Mouse (Mus musculus) heart, postnatal 36 days (tissue): ENCODE measurements around the gene St6galnac6. TPM values are rescaled to one million over a fixed set of nuclear protein-coding genes. Genes with fewer than 3 reads are reported as not detected.
A peak's percentile ranks its signal among the peaks of the same experiment; 100 is the strongest.

Source experiments
- DNase-seq, 2 experiments: peaks; one replicate each; pipeline ENCODE4 v3.0.0; 2021 to 2022
- intact Hi-C: fragments of 180-260 bp; cut with DNase I; formaldehyde crosslinking; loops from one replicate; pipeline ENCODE4 v1.15.1; 2025
- microRNA-seq, 2 experiments: library from miRNA; unstranded; fragments of <30 nt; microRNA quantifications; one replicate each; pipeline ENCODE4 v1.2.0; 2021; ENCODE audit warnings: borderline number of aligned reads in 2 of 2
- total RNA-seq, 2 experiments: library from RNA; stranded (reverse); gene quantifications; 2 replicates each; pipeline ENCODE4 v1.2.3; 2021

St6galnac6 gene
- total RNA-seq, 2 experiments from 2014 or later: 108 to 116 TPM

- DNase-seq: peak; percentile 53 to 60
- intact Hi-C loops: no loop called here
Observed at GRCm38 (mm10) chr2:32661509-32662107, 62.1 kb downstream of the St6galnac6 start.

DNA sequence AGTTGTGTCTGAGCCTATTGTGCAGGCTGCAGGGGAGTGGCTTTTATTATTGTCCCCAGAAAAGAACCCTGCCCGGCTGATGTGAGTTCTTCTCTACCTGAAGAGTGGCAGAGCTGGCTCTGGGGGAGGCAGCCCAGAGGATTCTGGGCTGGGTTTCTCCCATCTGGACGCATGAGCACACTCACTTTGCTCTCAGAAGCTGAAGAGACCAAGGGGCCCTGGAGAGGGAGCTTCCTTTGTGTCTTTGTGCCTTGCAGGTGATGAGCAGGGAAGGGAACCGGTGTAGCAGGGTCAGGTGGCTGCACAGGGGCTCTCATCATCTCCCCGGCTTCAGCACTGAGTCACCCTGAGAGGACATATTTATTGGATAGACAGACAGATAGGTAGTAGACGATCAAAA, 62.8 kb downstream of the St6galnac6 start:
- intact Hi-C loops: no loop called here
- no peak for DNase-seq

DNA sequence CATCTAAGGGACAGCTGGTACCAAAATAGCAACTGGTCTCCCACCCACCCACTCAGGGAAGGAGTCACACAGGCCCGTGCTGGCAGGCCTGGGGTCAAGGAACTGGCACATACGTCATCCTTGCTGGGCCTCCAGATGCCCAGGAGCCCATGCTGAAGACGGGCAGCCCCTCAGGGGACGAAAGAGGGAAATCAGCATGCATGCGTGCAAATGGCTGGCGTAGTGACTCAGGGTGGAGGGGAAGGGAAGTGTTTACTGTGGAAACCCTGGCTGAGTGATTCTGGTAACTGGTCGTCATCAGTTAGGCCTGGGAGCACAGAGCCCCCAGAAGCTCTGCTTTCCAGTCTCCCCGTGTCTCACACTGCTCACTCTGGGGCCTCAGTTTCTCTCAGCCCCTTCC, 65.8 kb downstream of the St6galnac6 start:
- no peak for DNase-seq
- intact Hi-C loops: loop anchor here (5.0 kb wide), 1 partner anchor 33 kb away; no protein-coding TSS in a partner anchor

DNA sequence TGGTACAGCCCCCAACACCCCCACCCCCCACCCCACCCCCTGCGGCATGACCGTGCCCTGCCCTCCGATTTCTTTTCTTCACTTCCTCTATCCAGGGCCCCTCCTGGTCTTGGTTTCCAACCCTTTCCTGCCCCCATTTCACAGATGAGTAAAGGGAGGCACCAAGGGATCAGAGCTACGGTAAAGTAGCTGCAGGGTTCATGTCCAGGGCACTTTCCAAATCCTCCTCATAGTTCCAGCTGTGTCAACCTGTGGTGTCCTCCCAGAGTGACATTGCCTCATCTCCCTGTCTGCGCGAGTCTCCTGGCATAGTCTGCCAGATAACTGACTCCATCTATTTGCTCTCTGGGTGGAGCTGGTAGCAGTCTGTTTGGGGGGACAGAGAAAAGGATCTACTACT, 66.3 kb downstream of the St6galnac6 start:
- intact Hi-C loops: loop anchor here (5.0 kb wide), 1 partner anchor 34 kb away; no protein-coding TSS in a partner anchor
- DNase-seq: no peak

GRCm38 (mm10) chr2:32667775-32668174, 68.3 kb downstream of the St6galnac6 start:
- intact Hi-C loops: loop anchor here (5.0 kb wide), 1 partner anchor 35 kb away; no protein-coding TSS in a partner anchor

GRCm38 (mm10) chr2:32668176-32668575, 68.7 kb downstream of the St6galnac6 start:
- DNase-seq: no peak
- intact Hi-C loops: loop anchor here (5.0 kb wide), 1 partner anchor 36 kb away; no protein-coding TSS in a partner anchor

More at GRCm38 (mm10) chr2:32667775-32668174, 68.3 kb downstream of the St6galnac6 start:
- DNase-seq: no peak

GRCm38 (mm10) chr2:32669876-32670275, 70.4 kb downstream of the St6galnac6 start:
- intact Hi-C loops: loop anchor here (5.0 kb wide), 1 partner anchor 38 kb away; no protein-coding TSS in a partner anchor
- DNase-seq: no peak

Small RNAs within 50 kb of the gene (microRNA-seq; reads per million reads assigned to microRNA genes)
- 0 reads per million in 2 experiments for gene Mir1954

Other genes starting within 250 kb of the St6galnac6 start
- gene Ciz1, start 247.4 kb upstream of the St6galnac6 start, total RNA-seq: 10 to 100 TPM; 25.0 to 33.3 TPM
- gene Dnm1, start 246.4 kb upstream of the St6galnac6 start, total RNA-seq: 1 to 10 TPM; 4.0 TPM
- 10 to 100 TPM; 43.9 to 44.3 TPM for gene 1110008P14Rik, start 217.8 kb upstream of the St6galnac6 start, total RNA-seq
- 1 to 10 TPM; 3.1 to 7.0 TPM for gene Lcn2, start 211.5 kb upstream of the St6galnac6 start, total RNA-seq
- gene Ptges2, start 203.8 kb upstream of the St6galnac6 start, total RNA-seq: 10 to 100 TPM; 69.9 to 70.6 TPM
- 1 to 10 TPM; 3.1 to 3.8 TPM for gene Naif1, start 149.3 kb upstream of the St6galnac6 start, total RNA-seq
- 10 to 100 TPM in 1 of 2 experiments, 1 to 10 TPM in 1; 4.8 to 12.4 TPM for gene Slc25a25, start 148.3 kb upstream of the St6galnac6 start, total RNA-seq
- 10 to 100 TPM in 1 of 2 experiments, 1 to 10 TPM in 1; 8.9 to 10.6 TPM for gene Fam102a, start 64.4 kb upstream of the St6galnac6 start, total RNA-seq
- gene Dpm2, start 28.9 kb upstream of the St6galnac6 start, total RNA-seq: 10 to 100 TPM; 17.9 to 21.3 TPM
- under 1 TPM in 1 of 2 experiments, not detected in 1; 0.43 TPM for gene Pip5kl1, start 24.9 kb upstream of the St6galnac6 start, total RNA-seq
- gene 9430097D07Rik, start 24.0 kb upstream of the St6galnac6 start, total RNA-seq: not detected
- gene St6galnac4, start 12.6 kb upstream of the St6galnac6 start, total RNA-seq: 10 to 100 TPM; 18.7 to 21.7 TPM
- 100 to 1,000 TPM; 631 to 727 TPM for gene Ak1, start 22.0 kb downstream of the St6galnac6 start, total RNA-seq
- 100 to 1,000 TPM; 123 to 136 TPM for gene Eng, start 46.9 kb downstream of the St6galnac6 start, total RNA-seq
- gene Fpgs, start 104.4 kb downstream of the St6galnac6 start, total RNA-seq: 1 to 10 TPM; 5.0 to 6.6 TPM
- gene Cdk9, start 113.4 kb downstream of the St6galnac6 start, total RNA-seq: 10 to 100 TPM; 24.6 to 26.6 TPM
- gene Sh2d3c, start 121.3 kb downstream of the St6galnac6 start, total RNA-seq: 10 to 100 TPM; 26.8 to 28.1 TPM
- not detected for gene 6330409D20Rik, start 141.3 kb downstream of the St6galnac6 start, total RNA-seq
- 1 to 10 TPM; 6.8 to 9.6 TPM for gene Tor2a, start 157.5 kb downstream of the St6galnac6 start, total RNA-seq
- under 1 TPM; 0.08 to 0.14 TPM for gene Ttc16, start 175.9 kb downstream of the St6galnac6 start, total RNA-seq
- gene Ptrh1, start 176.1 kb downstream of the St6galnac6 start, total RNA-seq: 1 to 10 TPM; 3.7 to 3.8 TPM
- gene Cfap157, start 184.7 kb downstream of the St6galnac6 start, total RNA-seq: not detected
- 10 to 100 TPM; 10.1 to 14.3 TPM for gene Stxbp1, start 247.5 kb downstream of the St6galnac6 start, total RNA-seq